ENCODE assay signal across 10 mouse cellular contexts in the genomic region with DNA sequence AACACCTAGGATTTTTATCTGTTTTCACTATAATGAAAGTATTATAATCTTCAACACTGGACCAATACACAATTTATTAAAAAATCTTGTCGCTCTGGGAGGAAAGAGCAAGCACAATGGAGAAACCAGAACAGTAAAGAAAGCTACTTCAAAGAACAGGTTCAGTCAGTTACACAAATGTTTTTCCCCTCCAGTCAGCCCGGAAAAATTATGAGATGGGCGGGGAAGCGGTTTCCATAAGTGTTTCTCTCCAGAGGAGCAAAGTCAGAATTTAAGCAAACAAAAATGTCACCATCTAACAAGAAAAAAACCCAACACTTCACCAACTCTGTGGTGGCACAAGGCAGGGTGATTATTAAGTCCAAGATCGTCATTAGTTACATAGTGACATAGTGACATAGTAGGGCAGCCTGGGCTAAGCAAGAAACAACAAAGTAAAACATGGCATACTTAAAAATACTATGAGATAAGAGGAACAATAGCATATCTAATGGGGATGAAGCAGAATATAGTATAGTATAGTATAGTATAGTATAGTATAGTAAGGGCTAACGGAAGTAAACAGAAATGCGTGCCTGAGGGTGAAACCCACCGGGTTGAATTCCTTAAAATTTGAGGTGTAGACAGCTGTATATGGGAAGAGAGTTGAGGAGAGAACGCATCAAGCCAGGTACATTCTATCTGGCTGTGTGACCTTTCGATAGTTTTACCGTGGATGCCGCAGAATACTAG.
A peak's percentile ranks its signal among the peaks of the same experiment; 100 is the strongest.
DNase-seq lines count a peak whose midpoint lies in the region; ATAC-seq and TF ChIP-seq lines count a peak whose summit lies in the region.
"Had no signal": no experiment of that assay in that cellular context is flagged by ENCODE, and none has a peak within 500 bp of the region (broad histone marks: within the 10 kb centered on the region; RNA-seq: fewer than 3 reads in every experiment).

No protein-coding gene starts in this region.

- no peaks in the 10 kb centered on the region for H3K36me3 ChIP-seq in kidney, embryonic 16.5 days (ENCODE audit: insufficient read depth, low read length)
- H3K36me3 ChIP-seq in forebrain, embryonic 12.5 days (replicated peaks): no peaks in the 10 kb centered on the region
- H3K36me3 ChIP-seq in hindbrain, embryonic 16.5 days (ENCODE audit: control insufficient read depth, insufficient read depth, low read length): no peaks in the 10 kb centered on the region
- H3K36me3 ChIP-seq in midbrain, postnatal 0 days (ENCODE audit: insufficient read depth, low read length): no peaks in the 10 kb centered on the region

- H3K27me3 ChIP-seq in kidney, embryonic 16.5 days (ENCODE audit: insufficient read depth, low read length): no peaks in the 10 kb centered on the region
- no peaks in the 10 kb centered on the region for H3K27me3 ChIP-seq in forebrain, embryonic 12.5 days
- no peaks in the 10 kb centered on the region for H3K27me3 ChIP-seq in hindbrain, embryonic 16.5 days (replicated peaks; ENCODE audit: control insufficient read depth, insufficient read depth, low read length)
- H3K27me3 ChIP-seq in midbrain, postnatal 0 days (ENCODE audit: insufficient read depth, low read length): no peaks in the 10 kb centered on the region

- H3K9me3 ChIP-seq in kidney, embryonic 16.5 days (ENCODE audit: low read length): no peaks in the 10 kb centered on the region
- H3K9me3 ChIP-seq in forebrain, embryonic 12.5 days: no peaks in the 10 kb centered on the region
- H3K9me3 ChIP-seq in hindbrain, embryonic 16.5 days (ENCODE audit: control insufficient read depth, low read length): no peaks in the 10 kb centered on the region
- no peaks in the 10 kb centered on the region for H3K9me3 ChIP-seq in midbrain, postnatal 0 days (ENCODE audit: low read length)

- no peak for DNase-seq in kidney, postnatal 10 days
- DNase-seq in midbrain, postnatal 0 days (ENCODE audit: low spot score): no peak
- no peak for DNase-seq in adrenal gland, adult (ENCODE audit: inconsistent age in 2 of 2, low spot score in 1 of 2)
- DNase-seq in spleen, postnatal 36 days (ENCODE audit: low spot score in 2 of 2): no peak
- DNase-seq in adrenal gland, postnatal 14 days: no peak

- H3K4me1 ChIP-seq in kidney, embryonic 16.5 days (ENCODE audit: insufficient read depth, low read length): no peaks in the 10 kb centered on the region
- H3K4me1 ChIP-seq in forebrain, embryonic 12.5 days: peaks cover 8% of the 10 kb centered on the region; the same call in 1 of the 2 replicates
- H3K4me1 ChIP-seq in hindbrain, embryonic 16.5 days (ENCODE audit: control insufficient read depth, insufficient read depth, low read depth, low read length): peaks cover 4% of the 10 kb centered on the region
- H3K4me1 ChIP-seq in midbrain, postnatal 0 days (ENCODE audit: insufficient read depth, low read length): no peaks in the 10 kb centered on the region

- no peak for TF ChIP-seq CTCF in midbrain, postnatal 0 days (IDR thresholded peaks at IDR 0.05)

- H3K9ac ChIP-seq in kidney, embryonic 16.5 days (replicated peaks; ENCODE audit: low read length): no peak overlapping the region
- H3K9ac ChIP-seq in forebrain, embryonic 12.5 days: no peak overlapping the region
- H3K9ac ChIP-seq in hindbrain, embryonic 16.5 days (ENCODE audit: low read depth, low read length): no peak overlapping the region
- peak overlapping the region; percentile 33; the same call in 1 of the 2 replicates for H3K9ac ChIP-seq in midbrain, postnatal 0 days (replicated peaks; ENCODE audit: low read length, poor library complexity, severe bottlenecking)
- H3K9ac ChIP-seq: liver, embryonic 14.5 days had no signal

- peak; percentile 31; the same call in 1 of the 2 replicates for ATAC-seq in kidney, embryonic 16.5 days (ENCODE audit: low FRiP score, low TSS enrichment)
- ATAC-seq in forebrain, embryonic 12.5 days (ENCODE audit: low FRiP score): peak; percentile 9; the same call in 1 of the 2 replicates
- ATAC-seq in hindbrain, embryonic 16.5 days: peak; percentile 54; the same call in 1 of the 2 replicates
- ATAC-seq in midbrain, postnatal 0 days (ENCODE audit: low FRiP score): peak; percentile 38; the same call in 1 of the 2 replicates

- no peak overlapping the region for H3K27ac ChIP-seq in kidney, embryonic 16.5 days (ENCODE audit: low read length)
- H3K27ac ChIP-seq in forebrain, embryonic 12.5 days: no peak overlapping the region
- H3K27ac ChIP-seq in hindbrain, embryonic 16.5 days (ENCODE audit: low read depth, low read length): no peak overlapping the region
- H3K27ac ChIP-seq in midbrain, postnatal 0 days (ENCODE audit: low read depth, low read length): no peak overlapping the region
- H3K27ac ChIP-seq: liver, embryonic 14.5 days had no signal

- H3K4me2 ChIP-seq in kidney, embryonic 16.5 days (replicated peaks; ENCODE audit: low read depth, low read length): peak overlapping the region; percentile 30; the same call in 1 of the 2 replicates
- H3K4me2 ChIP-seq in forebrain, embryonic 12.5 days: no peak overlapping the region
- H3K4me2 ChIP-seq in hindbrain, embryonic 16.5 days (ENCODE audit: low read length): no peak overlapping the region; the same call in 1 of the 2 replicates
- peak overlapping the region; percentile 30; the same call in 1 of the 2 replicates for H3K4me2 ChIP-seq in midbrain, postnatal 0 days (ENCODE audit: low read depth, low read length, poor library complexity, severe bottlenecking)
- H3K4me2 ChIP-seq: heart, embryonic 11.5 days had no signal

- WGBS in kidney, embryonic 16.5 days: 63% methylated on average over 12 of the region's 12 CpGs
- WGBS in forebrain, embryonic 12.5 days: 76% methylated on average over 12 of the region's 12 CpGs
- WGBS in hindbrain, embryonic 16.5 days: 74% methylated on average over 12 of the region's 12 CpGs
- WGBS in midbrain, postnatal 0 days: 69% methylated on average over 12 of the region's 12 CpGs

- H3K4me3 ChIP-seq in kidney, embryonic 16.5 days (ENCODE audit: low read length): no peak overlapping the region
- H3K4me3 ChIP-seq in forebrain, embryonic 12.5 days (replicated peaks): no peak overlapping the region
- no peak overlapping the region for H3K4me3 ChIP-seq in hindbrain, embryonic 16.5 days (ENCODE audit: low read length)
- H3K4me3 ChIP-seq in midbrain, postnatal 0 days (ENCODE audit: low read depth, low read length): no peak overlapping the region

Comparison
In these comparisons a context has a peak if more than half of its experiments do, and no peak if none do; other contexts are left out.
1. H3K4me2 ChIP-seq: peak in kidney, embryonic 16.5 days (single experiment) and midbrain, postnatal 0 days (single experiment); none in forebrain, embryonic 12.5 days (single experiment) and hindbrain, embryonic 16.5 days (single experiment).
2. Peak in every context shown above with its lines, with median percentiles within 50 percentile points of each other: ATAC-seq.